Mouse (Mus musculus): ENCODE data around the gene Prkcsh. TPM values are rescaled to one million over a fixed set of nuclear protein-coding genes. Genes with fewer than 3 reads are reported as not detected.

Prkcsh gene
- polyA plus RNA-seq, 1 experiment from 2014 or later, result 79.5 TPM

GRCm38 (mm10) chr9:22061339-22061738 lies 58.7 kb downstream of the Prkcsh start:
- Histone ChIP-seq H3K9me3 (replicated peaks) (no peaks in the 10 kb centered on the region), H3K36me3 (peaks cover 76% of the 10 kb centered on the region), H3K9ac (no peak overlapping the region), H3K4me1 (replicated peaks) (no peaks in the 10 kb centered on the region), H3K27me3 (replicated peaks) (peaks cover 2% of the 10 kb centered on the region; the same call in 1 of the 2 replicates), H3K4me3 (no peak overlapping the region), H3K27ac (ENCODE audit: poor library complexity, severe bottlenecking) (no peak overlapping the region), H3K4me2 (no peak overlapping the region)
- WGBS, result 54% methylated on average over 2 of the region's 2 CpGs
- ATAC-seq (ENCODE audit: insufficient number of reproducible peaks, low FRiP score), result no peak

Other genes starting within 250 kb of the Prkcsh start
- 84.5 and 86.8 TPM in 2 replicates for gene Spc24, start 242.5 kb upstream of the Prkcsh start, polyA plus RNA-seq (2016; fragmentation: Nextera tagmentation; extraction: Ambion mirVana)
- 18.9 and 19.9 TPM in 2 replicates for gene Kank2, start 204.1 kb upstream of the Prkcsh start, polyA plus RNA-seq (2016; fragmentation: Nextera tagmentation; extraction: Ambion mirVana)
- gene Angptl8, start 167.3 kb upstream of the Prkcsh start, polyA plus RNA-seq (2016; fragmentation: Nextera tagmentation; extraction: Ambion mirVana), result 1.7 and 1.9 TPM in 2 replicates
- gene Dock6, start 150.2 kb upstream of the Prkcsh start, polyA plus RNA-seq (2016; fragmentation: Nextera tagmentation; extraction: Ambion mirVana), result 52.3 and 59.0 TPM in 2 replicates
- 10.5 and 12.2 TPM in 2 replicates for gene Rab3d, start 84.6 kb upstream of the Prkcsh start, polyA plus RNA-seq (2016; fragmentation: Nextera tagmentation; extraction: Ambion mirVana)
- 2.7 and 3.8 TPM in 2 replicates for gene Ccdc159, start 75.3 kb upstream of the Prkcsh start, polyA plus RNA-seq (2016; fragmentation: Nextera tagmentation; extraction: Ambion mirVana)
- 38.3 and 38.4 TPM in 2 replicates for gene Tmem205, start 75.2 kb upstream of the Prkcsh start, polyA plus RNA-seq (2016; fragmentation: Nextera tagmentation; extraction: Ambion mirVana)
- gene Plppr2, start 65.8 kb upstream of the Prkcsh start, polyA plus RNA-seq (2016; fragmentation: Nextera tagmentation; extraction: Ambion mirVana), result 8.2 and 8.4 TPM in 2 replicates
- 4.8 and 5.8 TPM in 2 replicates for gene Swsap1, start 47.1 kb upstream of the Prkcsh start, polyA plus RNA-seq (2016; fragmentation: Nextera tagmentation; extraction: Ambion mirVana)
- 10.9 and 12.0 TPM in 2 replicates for gene Epor, start 39.3 kb upstream of the Prkcsh start, polyA plus RNA-seq (2016; fragmentation: Nextera tagmentation; extraction: Ambion mirVana)
- 1.7 and 2.0 TPM in 2 replicates for gene Rgl3, start 13.4 kb upstream of the Prkcsh start, polyA plus RNA-seq (2016; fragmentation: Nextera tagmentation; extraction: Ambion mirVana)
- 0.17 and 0.29 TPM in 2 replicates for gene Ccdc151, start 172 bp upstream of the Prkcsh start, polyA plus RNA-seq (2016; fragmentation: Nextera tagmentation; extraction: Ambion mirVana)
- 0.13 and 0.40 TPM in 2 replicates for gene Elavl3, start 49.2 kb downstream of the Prkcsh start, polyA plus RNA-seq (2016; fragmentation: Nextera tagmentation; extraction: Ambion mirVana)
- not detected in 2 replicates for gene Gm49318, start 68.5 kb downstream of the Prkcsh start, polyA plus RNA-seq (2016; fragmentation: Nextera tagmentation; extraction: Ambion mirVana)
- 9.8 and 10.0 TPM in 2 replicates for gene Zfp653, start 68.6 kb downstream of the Prkcsh start, polyA plus RNA-seq (2016; fragmentation: Nextera tagmentation; extraction: Ambion mirVana)
- gene Ecsit, start 82.6 kb downstream of the Prkcsh start, polyA plus RNA-seq (2016; fragmentation: Nextera tagmentation; extraction: Ambion mirVana), result 49.3 and 51.4 TPM in 2 replicates
- 391 and 421 TPM in 2 replicates for gene Cnn1, start 96.4 kb downstream of the Prkcsh start, polyA plus RNA-seq (2016; fragmentation: Nextera tagmentation; extraction: Ambion mirVana)
- 102 and 104 TPM in 2 replicates for gene Elof1, start 114.4 kb downstream of the Prkcsh start, polyA plus RNA-seq (2016; fragmentation: Nextera tagmentation; extraction: Ambion mirVana)
- 28.9 and 31.6 TPM in 2 replicates for gene Acp5, start 132.9 kb downstream of the Prkcsh start, polyA plus RNA-seq (2016; fragmentation: Nextera tagmentation; extraction: Ambion mirVana)
- gene Pigyl, start 154.0 kb downstream of the Prkcsh start, polyA plus RNA-seq (2016; fragmentation: Nextera tagmentation; extraction: Ambion mirVana), result 43.8 and 45.2 TPM in 2 replicates
- 0.17 TPM in 1 of 2 replicates, not detected in the other for gene Zfp872, start 185.3 kb downstream of the Prkcsh start, polyA plus RNA-seq (2016; fragmentation: Nextera tagmentation; extraction: Ambion mirVana)
- gene Zfp809, start 222.9 kb downstream of the Prkcsh start, polyA plus RNA-seq (2016; fragmentation: Nextera tagmentation; extraction: Ambion mirVana), result 19.1 and 20.0 TPM in 2 replicates

All from heart, embryonic 12.5 days (tissue).